ENCODE assay signal across 11 mouse cellular contexts in the genomic region with DNA sequence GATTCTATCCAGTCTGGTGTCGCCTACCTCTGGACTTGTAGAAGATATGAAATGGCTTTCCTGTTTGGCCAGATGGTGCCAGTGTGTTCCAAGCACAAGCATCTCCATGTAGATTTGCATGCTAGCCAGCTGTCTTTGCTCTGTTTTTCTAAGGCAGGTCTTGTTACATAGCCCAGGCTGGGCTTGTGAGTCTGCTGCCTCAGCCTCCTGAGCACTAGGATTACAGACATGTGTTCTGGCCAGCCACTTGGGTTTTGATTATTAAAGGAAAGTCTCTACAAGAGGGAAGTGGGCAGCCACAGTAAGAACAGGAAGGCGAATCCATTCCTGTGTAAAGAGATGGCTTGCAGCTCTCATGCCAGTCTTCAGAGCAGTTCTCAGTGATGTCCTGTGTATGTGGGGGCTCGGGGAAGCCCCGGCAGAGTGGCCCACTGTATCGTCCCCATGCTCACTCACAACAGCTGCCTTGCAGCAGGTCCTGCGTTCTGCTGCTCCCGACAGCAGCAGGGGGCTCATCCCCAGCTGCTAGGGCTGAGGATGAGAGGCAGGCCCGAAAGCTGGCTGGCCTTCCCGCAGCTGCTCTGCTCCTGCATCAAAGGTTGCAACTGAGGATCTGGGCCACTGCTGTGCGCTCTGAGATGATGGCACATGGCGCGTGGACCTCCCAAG.
DNase-seq lines count a peak whose midpoint lies in the region; ATAC-seq lines count a peak whose summit lies in the region.
"Had no signal": no experiment of that assay in that cellular context is flagged by ENCODE, and none has a peak within 500 bp of the region (broad histone marks: within the 10 kb centered on the region; RNA-seq: fewer than 3 reads in every experiment).

No protein-coding gene starts in this region.

- 37% methylated on average over 12 of the region's 12 CpGs for WGBS in embryonic facial prominence, embryonic 10.5 days
- 26% methylated on average over 12 of the region's 12 CpGs for WGBS in hindbrain, embryonic 15.5 days

- H3K27ac ChIP-seq in embryonic facial prominence, embryonic 10.5 days (replicated peaks) = peak overlapping the region; percentile 65
- peak overlapping the region; percentile 40 for H3K27ac ChIP-seq in hindbrain, embryonic 15.5 days (replicated peaks)
- H3K27ac ChIP-seq: heart, embryonic 10.5 days; lung, embryonic 15.5 days had no signal

- ATAC-seq in hindbrain, embryonic 15.5 days (ENCODE audit: low FRiP score, low read depth) = no peak

- no peaks in the 10 kb centered on the region for H3K36me3 ChIP-seq in embryonic facial prominence, embryonic 10.5 days (replicated peaks)
- no peaks in the 10 kb centered on the region for H3K36me3 ChIP-seq in hindbrain, embryonic 15.5 days
- H3K36me3 ChIP-seq: heart, embryonic 10.5 days; lung, embryonic 15.5 days had no signal

- H3K4me1 ChIP-seq in embryonic facial prominence, embryonic 10.5 days = peaks cover 51% of the 10 kb centered on the region
- H3K4me1 ChIP-seq in hindbrain, embryonic 15.5 days (replicated peaks) = peaks cover 34% of the 10 kb centered on the region

- H3K4me2 ChIP-seq in hindbrain, embryonic 15.5 days = no peak overlapping the region
- H3K4me2 ChIP-seq: lung, embryonic 15.5 days had no signal

- no peaks in the 10 kb centered on the region for H3K27me3 ChIP-seq in embryonic facial prominence, embryonic 10.5 days (replicated peaks; ENCODE audit: low read depth, poor library complexity, severe bottlenecking)
- H3K27me3 ChIP-seq in hindbrain, embryonic 15.5 days = no peaks in the 10 kb centered on the region
- H3K27me3 ChIP-seq: CH12.LX; lung, embryonic 15.5 days had no signal

- peak; percentile 57 for DNase-seq in layer of hippocampus, adult 11-12 months (ENCODE audit: low spot score)
- no peak for DNase-seq in layer of hippocampus, postnatal 25 days (ENCODE audit: extremely low spot score in 1 of 2, low spot score in 1 of 2)
- DNase-seq in embryonic facial prominence, embryonic 10.5 days (ENCODE audit: low spot score) = no peak
- peak; percentile 25 for DNase-seq in neural tube, embryonic 10.5 days (ENCODE audit: extremely low spot score, low spot score)
- DNase-seq in cerebellum, postnatal 25 days = no peak
- no peak for DNase-seq in gastrocnemius, adult 18-20 months (ENCODE audit: low spot score)
- DNase-seq in adrenal gland, adult 2 months = no peak

- no peak overlapping the region for H3K4me3 ChIP-seq in embryonic facial prominence, embryonic 10.5 days
- H3K4me3 ChIP-seq in hindbrain, embryonic 15.5 days = no peak overlapping the region
- H3K4me3 ChIP-seq: heart, embryonic 10.5 days; lung, embryonic 15.5 days had no signal

- no peak overlapping the region for H3K9ac ChIP-seq in hindbrain, embryonic 15.5 days
- H3K9ac ChIP-seq: lung, embryonic 15.5 days had no signal

- H3K9me3 ChIP-seq in embryonic facial prominence, embryonic 10.5 days = no peaks in the 10 kb centered on the region
- no peaks in the 10 kb centered on the region for H3K9me3 ChIP-seq in hindbrain, embryonic 15.5 days
- H3K9me3 ChIP-seq: heart, embryonic 10.5 days; lung, embryonic 15.5 days had no signal

Comparison
In these comparisons a context has a peak if more than half of its experiments do, and no peak if none do; other contexts are left out.
1. DNase-seq: peak in layer of hippocampus, adult 11-12 months (single experiment) and neural tube, embryonic 10.5 days (single experiment); none in layer of hippocampus, postnatal 25 days (0 of 2), embryonic facial prominence, embryonic 10.5 days (single experiment), cerebellum, postnatal 25 days (0 of 2), gastrocnemius, adult 18-20 months (single experiment) and adrenal gland, adult 2 months (single experiment).